Mouse (Mus musculus): ENCODE results near the gene Ganab. TPM values are rescaled to one million over a fixed set of nuclear protein-coding genes. Genes with fewer than 3 reads are reported as not detected.

The Ganab gene
- polyA plus RNA-seq, 1 experiment: 86.9 TPM

- no peak for TF ChIP-seq POLR2A (IDR thresholded peaks at IDR 0.05; ENCODE audit: low read depth, low read length)
- TF ChIP-seq CTCF (IDR thresholded peaks at IDR 0.05; ENCODE audit: extremely low read depth, insufficient read depth, insufficient read length, insufficient replicate concordance): no peak
- peaks cover 4% of the 10 kb centered on the region; the same call in 1 of the 2 replicates for H3K4me1 ChIP-seq (ENCODE audit: control insufficient read depth, insufficient read depth, insufficient read length)
- WGBS: 2% methylated on average over 13 of the region's 13 CpGs
- DNase-seq (ENCODE audit: low read depth in 1 of 2, low spot score in 2 of 2): no peak
- H3K27ac ChIP-seq (ENCODE audit: insufficient read depth, low read length): peak overlapping the region; percentile 87
- H3K4me3 ChIP-seq (ENCODE audit: extremely low read depth, insufficient read depth, insufficient read length): peak overlapping the region; percentile 89
- H3K36me3 ChIP-seq (ENCODE audit: control insufficient read depth, insufficient read depth, low read length): peaks cover 7% of the 10 kb centered on the region
- no peaks in the 10 kb centered on the region for H3K27me3 ChIP-seq (ENCODE audit: control insufficient read depth, insufficient read depth, low read length)
Observed at GRCm38 (mm10) chr19:8898576-8898975, 705 bp downstream of the Ganab start.

- no peak overlapping the region for H3K27ac ChIP-seq (ENCODE audit: insufficient read depth, low read length)
- H3K4me1 ChIP-seq (ENCODE audit: control insufficient read depth, insufficient read depth, insufficient read length): peaks cover 4% of the 10 kb centered on the region; the same call in 1 of the 2 replicates
- TF ChIP-seq POLR2A (IDR thresholded peaks at IDR 0.05; ENCODE audit: low read depth, low read length) (no peak), CTCF (IDR thresholded peaks at IDR 0.05; ENCODE audit: extremely low read depth, insufficient read depth, insufficient read length, insufficient replicate concordance) (no peak)
- H3K36me3 ChIP-seq (ENCODE audit: control insufficient read depth, insufficient read depth, low read length): peaks cover 10% of the 10 kb centered on the region
- no peak for DNase-seq (ENCODE audit: low read depth in 1 of 2, low spot score in 2 of 2)
- H3K27me3 ChIP-seq (ENCODE audit: control insufficient read depth, insufficient read depth, low read length): no peaks in the 10 kb centered on the region
- 48% methylated on average over 3 of the region's 3 CpGs for WGBS
- no peak overlapping the region for H3K4me3 ChIP-seq (ENCODE audit: extremely low read depth, insufficient read depth, insufficient read length)
Observed at GRCm38 (mm10) chr19:8899079-8899478, 1.2 kb downstream of the Ganab start.

GRCm38 (mm10) chr19:8903412-8903811, 5.5 kb downstream of the Ganab start:
- Histone ChIP-seq H3K4me1 (ENCODE audit: control insufficient read depth, insufficient read depth, insufficient read length) (no peaks in the 10 kb centered on the region), H3K27ac (ENCODE audit: insufficient read depth, low read length) (no peak overlapping the region), H3K36me3 (ENCODE audit: control insufficient read depth, insufficient read depth, low read length) (peaks cover 39% of the 10 kb centered on the region), H3K4me3 (ENCODE audit: extremely low read depth, insufficient read depth, insufficient read length) (no peak overlapping the region), H3K27me3 (ENCODE audit: control insufficient read depth, insufficient read depth, low read length) (no peaks in the 10 kb centered on the region)
- WGBS: 94% methylated on average over 5 of the region's 5 CpGs
- DNase-seq (ENCODE audit: low read depth in 1 of 2, low spot score in 2 of 2): no peak
- TF ChIP-seq POLR2A (IDR thresholded peaks at IDR 0.05; ENCODE audit: low read depth, low read length) (no peak), CTCF (IDR thresholded peaks at IDR 0.05; ENCODE audit: extremely low read depth, insufficient read depth, insufficient read length, insufficient replicate concordance) (no peak)

- no peak overlapping the region for H3K4me3 ChIP-seq (ENCODE audit: extremely low read depth, insufficient read depth, insufficient read length)
- H3K27ac ChIP-seq (ENCODE audit: insufficient read depth, low read length): no peak overlapping the region
- no peaks in the 10 kb centered on the region for H3K27me3 ChIP-seq (ENCODE audit: control insufficient read depth, insufficient read depth, low read length)
- WGBS: 91% methylated on average over 6 of the region's 6 CpGs
- H3K36me3 ChIP-seq (ENCODE audit: control insufficient read depth, insufficient read depth, low read length): peaks cover 72% of the 10 kb centered on the region
- DNase-seq (ENCODE audit: low read depth in 1 of 2, low spot score in 2 of 2): no peak
- no peak for TF ChIP-seq CTCF (IDR thresholded peaks at IDR 0.05; ENCODE audit: extremely low read depth, insufficient read depth, insufficient read length, insufficient replicate concordance)
- TF ChIP-seq POLR2A (IDR thresholded peaks at IDR 0.05; ENCODE audit: low read depth, low read length): no peak
- no peaks in the 10 kb centered on the region for H3K4me1 ChIP-seq (ENCODE audit: control insufficient read depth, insufficient read depth, insufficient read length)
Observed at GRCm38 (mm10) chr19:8908531-8908930, 10.7 kb downstream of the Ganab start.

- DNase-seq (ENCODE audit: low read depth in 1 of 2, low spot score in 2 of 2): no peak
- Histone ChIP-seq H3K27me3 (ENCODE audit: control insufficient read depth, insufficient read depth, low read length) (no peaks in the 10 kb centered on the region), H3K27ac (ENCODE audit: insufficient read depth, low read length) (no peak overlapping the region), H3K4me3 (ENCODE audit: extremely low read depth, insufficient read depth, insufficient read length) (no peak overlapping the region), H3K4me1 (ENCODE audit: control insufficient read depth, insufficient read depth, insufficient read length) (no peaks in the 10 kb centered on the region), H3K36me3 (ENCODE audit: control insufficient read depth, insufficient read depth, low read length) (peaks cover 80% of the 10 kb centered on the region)
- 97% methylated on average over 5 of the region's 5 CpGs for WGBS
- TF ChIP-seq POLR2A (IDR thresholded peaks at IDR 0.05; ENCODE audit: low read depth, low read length) (no peak), CTCF (IDR thresholded peaks at IDR 0.05; ENCODE audit: extremely low read depth, insufficient read depth, insufficient read length, insufficient replicate concordance) (no peak)
Observed at GRCm38 (mm10) chr19:8911810-8912209, 13.9 kb downstream of the Ganab start.

GRCm38 (mm10) chr19:8914212-8914611, 16.3 kb downstream of the Ganab start:
- Histone ChIP-seq H3K27me3 (ENCODE audit: control insufficient read depth, insufficient read depth, low read length) (no peaks in the 10 kb centered on the region), H3K27ac (ENCODE audit: insufficient read depth, low read length) (no peak overlapping the region), H3K4me3 (ENCODE audit: extremely low read depth, insufficient read depth, insufficient read length) (no peak overlapping the region), H3K4me1 (ENCODE audit: control insufficient read depth, insufficient read depth, insufficient read length) (no peaks in the 10 kb centered on the region; the same call in 1 of the 2 replicates), H3K36me3 (ENCODE audit: control insufficient read depth, insufficient read depth, low read length) (peaks cover 64% of the 10 kb centered on the region)
- no peak for TF ChIP-seq CTCF (IDR thresholded peaks at IDR 0.05; ENCODE audit: extremely low read depth, insufficient read depth, insufficient read length, insufficient replicate concordance)
- TF ChIP-seq POLR2A (IDR thresholded peaks at IDR 0.05; ENCODE audit: low read depth, low read length): no peak
- DNase-seq (ENCODE audit: low read depth in 1 of 2, low spot score in 2 of 2): no peak
- WGBS: 88% methylated on average over 3 of the region's 3 CpGs

- Histone ChIP-seq H3K36me3 (ENCODE audit: control insufficient read depth, insufficient read depth, low read length) (peaks cover 29% of the 10 kb centered on the region), H3K4me3 (ENCODE audit: extremely low read depth, insufficient read depth, insufficient read length) (no peak overlapping the region), H3K4me1 (ENCODE audit: control insufficient read depth, insufficient read depth, insufficient read length) (peaks cover 7% of the 10 kb centered on the region), H3K27me3 (ENCODE audit: control insufficient read depth, insufficient read depth, low read length) (no peaks in the 10 kb centered on the region), H3K27ac (ENCODE audit: insufficient read depth, low read length) (peak overlapping the region; percentile 53)
- no peak for TF ChIP-seq CTCF (IDR thresholded peaks at IDR 0.05; ENCODE audit: extremely low read depth, insufficient read depth, insufficient read length, insufficient replicate concordance)
- TF ChIP-seq POLR2A (IDR thresholded peaks at IDR 0.05; ENCODE audit: low read depth, low read length): no peak
- DNase-seq (ENCODE audit: low read depth in 1 of 2, low spot score in 2 of 2): no peak
- WGBS: 44% methylated on average over 3 of the region's 3 CpGs
Observed at GRCm38 (mm10) chr19:8919000-8919399, 21.1 kb downstream of the Ganab start.
